Mouse (Mus musculus) kidney, adult 2 months (tissue): ENCODE measurements around the gene Awat2.

ENCODE experiments used
- CTCF ChIP-seq: fragments of 200-500 bp; conservative IDR thresholded peaks from 2 replicates; pipeline ENCODE4 v1.5.1; 2011; ENCODE audit warnings: low read depth, mild to moderate bottlenecking, control low read depth, low read length, moderate library complexity, mixed read lengths; ENCODE audit not compliant: insufficient read depth, insufficient read length
- POLR2A ChIP-seq: fragments of 200-500 bp; IDR thresholded peaks from one replicate; pipeline ENCODE4 v1.6.1; 2011; ENCODE audit warnings: low read depth, low read length, control low read depth

GRCm38 (mm10) chrX:100409245-100409644, 33.3 kb downstream of the Awat2 start:
- TF ChIP-seq CTCF (no peak), POLR2A (no peak)
